In genomic region chr19:5529325-5530137, GRCm38 (mm10) we compare ENCODE assay signal across 8 mouse cellular contexts. TPM values are rescaled to one million over a fixed set of nuclear protein-coding genes. Genes with fewer than 3 reads are reported as not detected.
A peak's percentile ranks its signal among the peaks of the same experiment; 100 is the strongest.
DNase-seq lines count a peak whose midpoint lies in the region; ATAC-seq and TF ChIP-seq lines count a peak whose summit lies in the region.

No protein-coding gene starts in this region.

- DNase-seq in ZHBTc4 (ENCODE audit: low read depth, low spot score), result peak; percentile 98
- DNase-seq in cerebellum, postnatal 4 days (ENCODE audit: low spot score in 2 of 2), result peak; percentile 91 to 96
- DNase-seq in gastrocnemius, adult 2 months, result peak; percentile 98
- DNase-seq in hindbrain, postnatal 0 days (ENCODE audit: low spot score), result peak; percentile 94
- DNase-seq in left cerebral cortex, adult 18-20 months (ENCODE audit: low spot score in 2 of 2), result peak; percentile 93 to 97
- peak; percentile 95 to 98 for DNase-seq in lung, postnatal 4 days
- peak; percentile 93 for DNase-seq in retina, postnatal 1 day
- peak; percentile 98 for DNase-seq in thymus, postnatal 4 days

- no peaks in the 10 kb centered on the region for H3K27me3 ChIP-seq in hindbrain, postnatal 0 days (ENCODE audit: insufficient read depth, low read length)

- H3K27ac ChIP-seq in gastrocnemius, adult 2 months, result peak overlapping the region; percentile 43
- no peak overlapping the region; the same call in 1 of the 2 replicates for H3K27ac ChIP-seq in hindbrain, postnatal 0 days

- no peak overlapping the region for H3K9ac ChIP-seq in hindbrain, postnatal 0 days (replicated peaks; ENCODE audit: low read length)

- H3K4me1 ChIP-seq in hindbrain, postnatal 0 days (ENCODE audit: insufficient read depth, low read length), result no peaks in the 10 kb centered on the region

- H3K4me2 ChIP-seq in hindbrain, postnatal 0 days (ENCODE audit: low read depth, low read length), result peak overlapping the region; percentile 50

- no peaks in the 10 kb centered on the region for H3K9me3 ChIP-seq in hindbrain, postnatal 0 days (ENCODE audit: low read length)

- H3K4me3 ChIP-seq in gastrocnemius, adult 2 months, result peak overlapping the region; percentile 64
- 0 out of 2 replicates have a peak overlapping the region, but pooled peaks have one; percentile 11 for H3K4me3 ChIP-seq in hindbrain, postnatal 0 days (ENCODE audit: low read length)

- TF ChIP-seq CTCF in gastrocnemius, adult 2 months (IDR thresholded peaks at IDR 0.05), result peak; percentile 98
- peak; percentile 98 for TF ChIP-seq CTCF in hindbrain, postnatal 0 days (IDR thresholded peaks at IDR 0.05; ENCODE audit: low read depth)

- intact Hi-C loops in gastrocnemius, adult 2 months (cut with DNase I), result loop anchor here (1.0 kb wide), 1 partner anchor 39 kb away; the partner anchor contains the start of gene Ap5b1

- peak; percentile 96 for ATAC-seq in hindbrain, postnatal 0 days

- no peaks in the 10 kb centered on the region for H3K36me3 ChIP-seq in hindbrain, postnatal 0 days (ENCODE audit: insufficient read depth, low read length)

- WGBS in hindbrain, postnatal 0 days, result 7% methylated on average over 20 of the region's 20 CpGs

RNA-seq across cellular contexts. Expression of gene Snx32, which starts 19.2 kb away (rescaled TPM):
- total RNA-seq in gastrocnemius, adult 2 months (2021), result 1 to 10 TPM; 5.8 to 8.0 TPM
- 78.0 and 79.0 TPM in 2 replicates for total RNA-seq in hindbrain, postnatal 0 days (2014; rRNA removed)
- 75.0 and 79.6 TPM in 2 replicates for polyA plus RNA-seq in hindbrain, postnatal 0 days (2015; fragmentation: Nextera tagmentation; extraction: Ambion mirVana)
- total RNA-seq in left cerebral cortex, adult 18-20 months (2021), result 10 to 100 TPM; 88.3 TPM

RNA-seq across cellular contexts. Expression of gene 1700020D05Rik, which starts 25.9 kb away (rescaled TPM):
- 1 to 10 TPM in 1 of 2 experiments, under 1 TPM in 1; 0.92 to 1.6 TPM for total RNA-seq in gastrocnemius, adult 2 months (2021)
- 3.8 and 4.8 TPM in 2 replicates for total RNA-seq in hindbrain, postnatal 0 days (2014; rRNA removed)
- not detected in 2 replicates for polyA plus RNA-seq in hindbrain, postnatal 0 days (2015; fragmentation: Nextera tagmentation; extraction: Ambion mirVana)
- 1 to 10 TPM; 5.3 to 6.7 TPM for total RNA-seq in left cerebral cortex, adult 18-20 months (2021)

RNA-seq across cellular contexts. Expression of gene Ovol1, which starts 30.9 kb away (rescaled TPM):
- total RNA-seq in gastrocnemius, adult 2 months (2021), result not detected
- not detected in 2 replicates for total RNA-seq in hindbrain, postnatal 0 days (2014; rRNA removed)
- polyA plus RNA-seq in hindbrain, postnatal 0 days (2015; fragmentation: Nextera tagmentation; extraction: Ambion mirVana), result 0.25 TPM in 1 of 2 replicates, not detected in the other
- total RNA-seq in left cerebral cortex, adult 18-20 months (2021), result not detected

RNA-seq across cellular contexts. Expression of gene Ap5b1, which starts 38.3 kb away (rescaled TPM):
- 1 to 10 TPM; 2.0 to 2.3 TPM for total RNA-seq in gastrocnemius, adult 2 months (2021)
- 15.0 and 19.3 TPM in 2 replicates for total RNA-seq in hindbrain, postnatal 0 days (2014; rRNA removed)
- 2.3 and 2.6 TPM in 2 replicates for polyA plus RNA-seq in hindbrain, postnatal 0 days (2015; fragmentation: Nextera tagmentation; extraction: Ambion mirVana)
- 1 to 10 TPM; 5.7 to 6.1 TPM for total RNA-seq in left cerebral cortex, adult 18-20 months (2021)

RNA-seq across cellular contexts. Expression of gene Cfl1, which starts 39.3 kb away (rescaled TPM):
- total RNA-seq in gastrocnemius, adult 2 months (2021), result 10 to 100 TPM; 52.8 to 72.0 TPM
- total RNA-seq in hindbrain, postnatal 0 days (2014; rRNA removed), result 1,468 and 1,477 TPM in 2 replicates
- 3,076 and 3,214 TPM in 2 replicates for polyA plus RNA-seq in hindbrain, postnatal 0 days (2015; fragmentation: Nextera tagmentation; extraction: Ambion mirVana)
- 1,000 to 10,000 TPM; 1,316 to 1,327 TPM for total RNA-seq in left cerebral cortex, adult 18-20 months (2021)
